Mouse (Mus musculus): ENCODE measurements around the gene Tceal3. TPM values are rescaled to one million over a fixed set of nuclear protein-coding genes. Genes with fewer than 3 reads are reported as not detected.
"Not testable (repeated sequence)": the region's sequence is repeated elsewhere in the genome, so short reads cannot be mapped to it uniquely, and the experiment has no call there.

Tceal3 gene
- 0.42 and 0.68 TPM in 2 replicates for polyA plus RNA-seq (2012; rRNA removed)

GRCm38 (mm10) chrX:136590199-136590896 lies at the start of gene Tceal3:
TSS of gene Tceal3 (plus strand) at chrX:136590842.
- no peak for DNase-seq

GRCm38 (mm10) chrX:136543956-136544355 lies 46.7 kb upstream of the Tceal3 start, which contains the start of gene Kir3dl2:
TSS of gene Kir3dl2 (minus strand) at chrX:136544056.
- not testable (repeated sequence) for H3K36me3 ChIP-seq (ENCODE audit: control insufficient read depth, insufficient read depth, low read length); H3K27ac ChIP-seq (ENCODE audit: insufficient read depth, low read depth, low read length); H3K4me1 ChIP-seq (ENCODE audit: control insufficient read depth, insufficient read depth, low read length); H3K27me3 ChIP-seq (replicated peaks; ENCODE audit: control insufficient read depth, insufficient read depth, low read length); DNase-seq; H3K4me3 ChIP-seq (ENCODE audit: insufficient read depth, low read depth, low read length)
- 74% methylated on average over 1 of the region's 1 CpGs for WGBS

More at GRCm38 (mm10) chrX:136590199-136590896, at the start of gene Tceal3:
- Histone ChIP-seq H3K27ac (ENCODE audit: insufficient read depth, low read depth, low read length) (no peak within 1 kb of the TSS), H3K36me3 (ENCODE audit: control insufficient read depth, insufficient read depth, low read length) (no peaks in the 10 kb centered on the region), H3K4me3 (ENCODE audit: insufficient read depth, low read depth, low read length) (no peak within 1 kb of the TSS), H3K27me3 (replicated peaks; ENCODE audit: control insufficient read depth, insufficient read depth, low read length) (no peaks in the 10 kb centered on the region), H3K4me1 (ENCODE audit: control insufficient read depth, insufficient read depth, low read length) (no peaks in the 10 kb centered on the region)
- TF ChIP-seq POLR2A (IDR thresholded peaks at IDR 0.05; ENCODE audit: low read depth, low read length) (no peak), CTCF (conservative IDR thresholded peaks at IDR 0.05; ENCODE audit: insufficient read depth, insufficient read length, low read depth, low read length) (no peak)
- WGBS: 40% methylated on average over 12 of the region's 12 CpGs

GRCm38 (mm10) chrX:136569094-136569493 lies 21.5 kb upstream of the Tceal3 start:
- H3K36me3 ChIP-seq (ENCODE audit: control insufficient read depth, insufficient read depth, low read length); H3K4me1 ChIP-seq (ENCODE audit: control insufficient read depth, insufficient read depth, low read length); DNase-seq; H3K27me3 ChIP-seq (replicated peaks; ENCODE audit: control insufficient read depth, insufficient read depth, low read length); H3K4me3 ChIP-seq (ENCODE audit: insufficient read depth, low read depth, low read length); H3K27ac ChIP-seq (ENCODE audit: insufficient read depth, low read depth, low read length): not testable (repeated sequence)
- WGBS: 93% methylated on average over 9 of the region's 9 CpGs

GRCm38 (mm10) chrX:136584617-136585016 lies 6.0 kb upstream of the Tceal3 start:
- no peak for DNase-seq
- Histone ChIP-seq H3K4me1 (ENCODE audit: control insufficient read depth, insufficient read depth, low read length) (no peaks in the 10 kb centered on the region), H3K4me3 (ENCODE audit: insufficient read depth, low read depth, low read length) (no peak overlapping the region), H3K36me3 (ENCODE audit: control insufficient read depth, insufficient read depth, low read length) (no peaks in the 10 kb centered on the region), H3K27me3 (replicated peaks; ENCODE audit: control insufficient read depth, insufficient read depth, low read length) (no peaks in the 10 kb centered on the region), H3K27ac (ENCODE audit: insufficient read depth, low read depth, low read length) (no peak overlapping the region)
- TF ChIP-seq POLR2A (IDR thresholded peaks at IDR 0.05; ENCODE audit: low read depth, low read length) (no peak), CTCF (conservative IDR thresholded peaks at IDR 0.05; ENCODE audit: insufficient read depth, insufficient read length, low read depth, low read length) (no peak)
- 82% methylated on average over 1 of the region's 1 CpGs for WGBS

GRCm38 (mm10) chrX:136590897-136591257 lies 235 bp downstream of the Tceal3 start:
- Histone ChIP-seq H3K27me3 (replicated peaks; ENCODE audit: control insufficient read depth, insufficient read depth, low read length) (no peaks in the 10 kb centered on the region), H3K4me1 (ENCODE audit: control insufficient read depth, insufficient read depth, low read length) (no peaks in the 10 kb centered on the region), H3K27ac (ENCODE audit: insufficient read depth, low read depth, low read length) (no peak overlapping the region), H3K4me3 (ENCODE audit: insufficient read depth, low read depth, low read length) (no peak overlapping the region), H3K36me3 (ENCODE audit: control insufficient read depth, insufficient read depth, low read length) (no peaks in the 10 kb centered on the region)
- DNase-seq: no peak
- TF ChIP-seq CTCF (conservative IDR thresholded peaks at IDR 0.05; ENCODE audit: insufficient read depth, insufficient read length, low read depth, low read length) (no peak), POLR2A (IDR thresholded peaks at IDR 0.05; ENCODE audit: low read depth, low read length) (no peak)
- WGBS: 12% methylated on average over 2 of the region's 2 CpGs

GRCm38 (mm10) chrX:136599416-136599815 lies 8.8 kb downstream of the Tceal3 start:
- no peak overlapping the region for H3K27ac ChIP-seq (ENCODE audit: insufficient read depth, low read depth, low read length)
- TF ChIP-seq CTCF (conservative IDR thresholded peaks at IDR 0.05; ENCODE audit: insufficient read depth, insufficient read length, low read depth, low read length): peak; percentile 20; the same call in 1 of the 2 replicates
- no peak for TF ChIP-seq POLR2A (IDR thresholded peaks at IDR 0.05; ENCODE audit: low read depth, low read length)
- no peak overlapping the region for H3K4me3 ChIP-seq (ENCODE audit: insufficient read depth, low read depth, low read length)
- no peaks in the 10 kb centered on the region for H3K36me3 ChIP-seq (ENCODE audit: control insufficient read depth, insufficient read depth, low read length)
- H3K4me1 ChIP-seq (ENCODE audit: control insufficient read depth, insufficient read depth, low read length): no peaks in the 10 kb centered on the region
- DNase-seq: peak; percentile 13
- 1% methylated on average over 3 of the region's 3 CpGs for WGBS
- no peaks in the 10 kb centered on the region for H3K27me3 ChIP-seq (replicated peaks; ENCODE audit: control insufficient read depth, insufficient read depth, low read length)

- Histone ChIP-seq H3K36me3 (ENCODE audit: control insufficient read depth, insufficient read depth, low read length) (no peaks in the 10 kb centered on the region), H3K4me3 (ENCODE audit: insufficient read depth, low read depth, low read length) (no peak overlapping the region), H3K4me1 (ENCODE audit: control insufficient read depth, insufficient read depth, low read length) (no peaks in the 10 kb centered on the region), H3K27ac (ENCODE audit: insufficient read depth, low read depth, low read length) (no peak overlapping the region), H3K27me3 (replicated peaks; ENCODE audit: control insufficient read depth, insufficient read depth, low read length) (no peaks in the 10 kb centered on the region)
- TF ChIP-seq POLR2A (IDR thresholded peaks at IDR 0.05; ENCODE audit: low read depth, low read length): no peak
- no peak for TF ChIP-seq CTCF (conservative IDR thresholded peaks at IDR 0.05; ENCODE audit: insufficient read depth, insufficient read length, low read depth, low read length)
- 84% methylated on average over 4 of the region's 4 CpGs for WGBS
- DNase-seq: no peak
Observed at GRCm38 (mm10) chrX:136606951-136607350, 16.3 kb downstream of the Tceal3 start.

Data from kidney, adult 2 months (tissue).